Mouse (Mus musculus): ENCODE data around the gene Wrap53. TPM values are rescaled to one million over a fixed set of nuclear protein-coding genes. Genes with fewer than 3 reads are reported as not detected.

Wrap53 gene
- polyA plus RNA-seq, 1 experiment from 2014 or later = 14.3 TPM

GRCm38 (mm10) chr11:69581147-69581688 is 1.2 kb upstream of the Wrap53 start:
- Histone ChIP-seq H3K27me3 (ENCODE audit: control insufficient read depth, insufficient read depth, low read length) (no peaks in the 10 kb centered on the region), H3K36me3 (ENCODE audit: control insufficient read depth, insufficient read depth, low read length) (peaks cover 19% of the 10 kb centered on the region), H3K4me1 (ENCODE audit: control insufficient read depth in 2 of 2, insufficient read depth in 2 of 2, low read length in 2 of 2) (peaks cover 12 to 26% of the 10 kb centered on the region in 2 experiments), H3K4me3 (ENCODE audit: control insufficient read depth in 1 of 2, insufficient read depth in 1 of 2, low read depth in 1 of 2, low read length in 2 of 2) (peak overlapping the region; percentile 68 to 74), H3K4me2 (ENCODE audit: low read length) (peak overlapping the region; percentile 75), H3K9me3 (ENCODE audit: control insufficient read depth, low read length) (no peaks in the 10 kb centered on the region), H3K27ac (replicated peaks in 1 of 2; ENCODE audit: control insufficient read depth in 1 of 2, insufficient read depth in 1 of 2, low read depth in 2 of 2, low read length in 2 of 2) (peak overlapping the region; percentile 91 to 97), H3K9ac (ENCODE audit: low read length) (peak overlapping the region; percentile 84)
- peak; percentile 79 for ATAC-seq (ENCODE audit: insufficient number of reproducible peaks, insufficient read depth, low FRiP score, low read depth)
- under 1% methylated on average over 36 of the region's 36 CpGs for WGBS

DNA sequence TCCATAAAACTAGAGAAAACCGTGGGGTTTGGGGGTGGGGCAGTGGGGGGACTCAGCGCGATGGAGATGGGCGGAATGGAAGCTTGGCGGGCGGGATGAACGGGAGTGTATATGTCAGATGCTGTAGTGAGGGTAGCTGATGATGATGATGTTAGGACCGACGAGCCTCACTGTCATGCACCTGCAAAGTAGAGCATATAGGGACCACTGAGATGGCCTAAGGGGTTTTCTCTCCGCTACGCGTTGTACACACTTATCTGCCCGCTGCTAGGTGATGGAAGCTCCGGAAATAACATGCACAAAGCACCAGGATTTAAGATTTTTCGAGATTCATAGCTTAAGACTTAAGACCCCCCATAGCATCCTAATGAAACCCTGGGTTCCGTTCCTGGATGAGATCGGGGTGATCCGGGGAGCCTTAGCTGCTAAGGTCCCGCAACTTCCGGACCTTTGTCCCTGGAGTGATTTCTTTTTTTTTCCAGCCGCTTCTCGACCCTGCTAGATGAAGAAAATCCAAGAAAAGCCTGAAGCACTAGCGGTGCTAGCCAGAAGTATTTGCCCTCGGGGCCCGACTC is 604 bp upstream of the Wrap53 start:
- Histone ChIP-seq H3K27me3 (ENCODE audit: control insufficient read depth, insufficient read depth, low read length) (no peaks in the 10 kb centered on the region), H3K4me2 (ENCODE audit: low read length) (peak overlapping the region; percentile 75), H3K4me3 (ENCODE audit: control insufficient read depth in 1 of 2, insufficient read depth in 1 of 2, low read depth in 1 of 2, low read length in 2 of 2) (peak overlapping the region; percentile 68 to 74), H3K36me3 (ENCODE audit: control insufficient read depth, insufficient read depth, low read length) (peaks cover 22% of the 10 kb centered on the region), H3K27ac (replicated peaks in 1 of 2; ENCODE audit: control insufficient read depth in 1 of 2, insufficient read depth in 1 of 2, low read depth in 2 of 2, low read length in 2 of 2) (peak overlapping the region; percentile 91 to 97), H3K9me3 (ENCODE audit: control insufficient read depth, low read length) (no peaks in the 10 kb centered on the region), H3K9ac (ENCODE audit: low read length) (peak overlapping the region; percentile 84), H3K4me1 (ENCODE audit: control insufficient read depth in 2 of 2, insufficient read depth in 2 of 2, low read length in 2 of 2) (peaks cover 12 to 23% of the 10 kb centered on the region in 2 experiments)
- whole genome bisulfite sequencing = under 1% methylated on average over 25 of the region's 25 CpGs
- ATAC-seq (ENCODE audit: insufficient number of reproducible peaks, insufficient read depth, low FRiP score, low read depth) = peak; percentile 2; the same call in 1 of the 2 replicates

DNA sequence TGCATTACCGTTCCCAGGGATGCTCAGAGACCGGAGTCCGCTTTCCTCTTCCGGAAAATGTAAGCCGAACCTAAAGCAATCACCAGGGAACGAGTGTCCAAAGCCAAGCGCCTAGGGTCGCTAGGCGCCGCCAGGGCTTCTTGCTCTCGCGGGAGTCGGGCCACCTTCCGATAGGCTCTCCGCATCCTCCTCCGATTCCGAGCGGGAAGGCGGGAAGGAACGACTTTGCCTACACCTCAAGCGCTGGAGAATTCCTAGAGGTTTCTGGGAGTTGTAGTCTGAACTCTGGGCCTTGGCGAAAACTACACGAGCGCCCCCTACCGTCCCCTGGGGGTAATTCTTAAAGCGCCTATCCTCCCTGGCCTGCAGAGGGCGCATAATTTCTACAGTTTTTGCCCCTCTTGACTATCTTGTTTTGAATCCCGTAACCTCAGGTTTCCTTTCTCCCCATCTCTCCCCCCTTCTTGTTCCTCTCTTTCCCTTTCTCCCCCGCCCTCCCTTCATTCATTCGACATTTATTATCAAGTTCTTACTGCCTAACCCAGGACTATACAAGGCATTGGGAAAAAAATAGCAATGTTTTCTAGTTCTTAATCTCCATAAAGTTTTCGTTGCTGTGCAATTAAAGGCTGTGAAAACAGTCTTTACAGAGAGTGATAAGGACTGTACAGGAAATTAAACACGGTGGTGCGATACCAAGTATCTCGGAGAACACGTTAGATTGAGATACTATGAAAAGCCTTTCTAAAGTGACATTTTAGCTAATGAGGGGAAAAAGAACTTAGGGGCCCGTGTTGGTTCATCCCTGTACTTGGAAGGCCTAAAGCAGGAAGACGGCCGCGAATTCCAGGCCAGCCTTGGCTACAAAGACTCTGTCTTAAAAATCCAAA is 682 bp downstream of the Wrap53 start:
- peak; percentile 79 for ATAC-seq (ENCODE audit: insufficient number of reproducible peaks, insufficient read depth, low FRiP score, low read depth)
- Histone ChIP-seq H3K36me3 (ENCODE audit: control insufficient read depth, insufficient read depth, low read length) (peaks cover 21% of the 10 kb centered on the region), H3K4me2 (ENCODE audit: low read length) (peak overlapping the region; percentile 75), H3K27ac (replicated peaks in 1 of 2; ENCODE audit: control insufficient read depth in 1 of 2, insufficient read depth in 1 of 2, low read depth in 2 of 2, low read length in 2 of 2) (peak overlapping the region; percentile 91 to 97), H3K4me1 (ENCODE audit: control insufficient read depth in 2 of 2, insufficient read depth in 2 of 2, low read length in 2 of 2) (peaks cover 12 to 23% of the 10 kb centered on the region in 2 experiments), H3K9ac (ENCODE audit: low read length) (peak overlapping the region; percentile 86), H3K4me3 (ENCODE audit: control insufficient read depth in 1 of 2, insufficient read depth in 1 of 2, low read depth in 1 of 2, low read length in 2 of 2) (peak overlapping the region; percentile 68 to 79), H3K9me3 (ENCODE audit: control insufficient read depth, low read length) (no peaks in the 10 kb centered on the region), H3K27me3 (ENCODE audit: control insufficient read depth, insufficient read depth, low read length) (no peaks in the 10 kb centered on the region)
- 2% methylated on average over 39 of the region's 39 CpGs for WGBS

- 6% methylated on average over 15 of the region's 15 CpGs for WGBS
- Histone ChIP-seq H3K27ac (replicated peaks in 1 of 2; ENCODE audit: control insufficient read depth in 1 of 2, insufficient read depth in 1 of 2, low read depth in 2 of 2, low read length in 2 of 2) (no peak overlapping the region), H3K9ac (ENCODE audit: low read length) (peak overlapping the region; percentile 86), H3K27me3 (ENCODE audit: control insufficient read depth, insufficient read depth, low read length) (no peaks in the 10 kb centered on the region), H3K4me3 (ENCODE audit: control insufficient read depth in 1 of 2, insufficient read depth in 1 of 2, low read depth in 1 of 2, low read length in 2 of 2) (peak overlapping the region; percentile 68 to 79), H3K9me3 (ENCODE audit: control insufficient read depth, low read length) (no peaks in the 10 kb centered on the region), H3K4me2 (ENCODE audit: low read length) (peak overlapping the region; percentile 75), H3K4me1 (ENCODE audit: control insufficient read depth in 2 of 2, insufficient read depth in 2 of 2, low read length in 2 of 2) (peaks cover 12 to 23% of the 10 kb centered on the region in 2 experiments), H3K36me3 (ENCODE audit: control insufficient read depth, insufficient read depth, low read length) (peaks cover 19% of the 10 kb centered on the region)
- ATAC-seq (ENCODE audit: insufficient number of reproducible peaks, insufficient read depth, low FRiP score, low read depth) = no peak
These were observed 1.8 kb downstream of the Wrap53 start for GRCm38 (mm10) chr11:69578301-69578700.

GRCm38 (mm10) chr11:69576307-69576706 is 3.7 kb downstream of the Wrap53 start:
- H3K27me3 ChIP-seq (ENCODE audit: control insufficient read depth, insufficient read depth, low read length) = no peaks in the 10 kb centered on the region
- H3K9me3 ChIP-seq (ENCODE audit: control insufficient read depth, low read length) = no peaks in the 10 kb centered on the region
- WGBS = 62% methylated on average over 5 of the region's 5 CpGs
- peaks cover 32% of the 10 kb centered on the region for H3K36me3 ChIP-seq (ENCODE audit: control insufficient read depth, insufficient read depth, low read length)
- no peak overlapping the region for H3K4me2 ChIP-seq (ENCODE audit: low read length)
- no peak overlapping the region for H3K4me3 ChIP-seq (ENCODE audit: control insufficient read depth in 1 of 2, insufficient read depth in 1 of 2, low read depth in 1 of 2, low read length in 2 of 2)
- no peak overlapping the region for H3K27ac ChIP-seq (replicated peaks in 1 of 2; ENCODE audit: control insufficient read depth in 1 of 2, insufficient read depth in 1 of 2, low read depth in 2 of 2, low read length in 2 of 2)
- H3K9ac ChIP-seq (ENCODE audit: low read length) = no peak overlapping the region
- H3K4me1 ChIP-seq (ENCODE audit: control insufficient read depth in 2 of 2, insufficient read depth in 2 of 2, low read length in 2 of 2) = peaks cover 9 to 15% of the 10 kb centered on the region in 2 experiments
- ATAC-seq (ENCODE audit: insufficient number of reproducible peaks, insufficient read depth, low FRiP score, low read depth) = no peak

DNA sequence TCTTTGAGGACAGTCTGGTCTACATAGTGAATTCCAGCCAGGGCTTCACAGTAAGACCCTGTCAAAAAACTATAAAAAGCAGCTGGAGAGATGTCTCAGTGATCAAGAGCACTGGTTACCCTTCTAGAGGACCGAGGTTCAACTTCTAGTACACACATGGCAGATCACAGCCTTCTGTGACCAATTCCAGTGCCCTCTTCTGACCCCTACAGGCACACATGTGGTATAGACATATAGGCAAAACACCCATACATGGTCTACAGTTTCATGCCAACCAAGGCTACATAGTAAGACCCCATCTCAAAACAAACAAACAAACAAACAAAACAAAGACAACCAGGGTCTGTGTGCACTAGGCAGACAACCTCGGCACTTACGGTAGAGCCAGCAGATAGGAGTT is 4.8 kb downstream of the Wrap53 start:
- ATAC-seq (ENCODE audit: insufficient number of reproducible peaks, insufficient read depth, low FRiP score, low read depth) = no peak
- Histone ChIP-seq H3K27ac (replicated peaks in 1 of 2; ENCODE audit: control insufficient read depth in 1 of 2, insufficient read depth in 1 of 2, low read depth in 2 of 2, low read length in 2 of 2) (no peak overlapping the region), H3K4me2 (ENCODE audit: low read length) (no peak overlapping the region), H3K9me3 (ENCODE audit: control insufficient read depth, low read length) (no peaks in the 10 kb centered on the region), H3K4me3 (ENCODE audit: control insufficient read depth in 1 of 2, insufficient read depth in 1 of 2, low read depth in 1 of 2, low read length in 2 of 2) (no peak overlapping the region), H3K27me3 (ENCODE audit: control insufficient read depth, insufficient read depth, low read length) (no peaks in the 10 kb centered on the region), H3K9ac (ENCODE audit: low read length) (no peak overlapping the region), H3K36me3 (ENCODE audit: control insufficient read depth, insufficient read depth, low read length) (peaks cover 43% of the 10 kb centered on the region), H3K4me1 (ENCODE audit: control insufficient read depth in 2 of 2, insufficient read depth in 2 of 2, low read length in 2 of 2) (peaks cover 9 to 15% of the 10 kb centered on the region in 2 experiments)
- 48% methylated on average over 3 of the region's 3 CpGs for WGBS

DNA sequence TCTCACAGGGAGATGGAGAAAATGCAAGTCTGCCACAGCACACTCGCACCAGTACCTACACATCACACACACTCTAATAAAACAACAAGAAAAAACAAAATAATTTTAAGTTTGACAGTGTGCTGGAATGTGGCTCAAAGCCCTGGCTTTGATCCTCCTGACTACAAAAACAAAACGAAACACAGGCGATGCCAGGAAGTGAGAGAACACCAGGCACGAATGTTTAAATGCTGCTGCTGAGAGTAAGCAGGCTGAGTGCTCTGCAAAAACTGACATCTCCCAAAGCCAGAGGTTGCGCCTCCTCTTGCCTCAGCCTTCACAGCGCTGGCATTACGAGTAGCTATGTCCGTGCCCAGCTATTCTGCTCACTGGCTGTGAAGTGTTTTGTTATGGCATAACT is 14.9 kb downstream of the Wrap53 start:
- peaks cover 41% of the 10 kb centered on the region for H3K36me3 ChIP-seq (ENCODE audit: control insufficient read depth, insufficient read depth, low read length)
- H3K4me1 ChIP-seq (ENCODE audit: control insufficient read depth in 2 of 2, insufficient read depth in 2 of 2, low read length in 2 of 2) = peaks cover 25 to 28% of the 10 kb centered on the region in 2 experiments
- no peak overlapping the region for H3K27ac ChIP-seq (replicated peaks in 1 of 2; ENCODE audit: control insufficient read depth in 1 of 2, insufficient read depth in 1 of 2, low read depth in 2 of 2, low read length in 2 of 2)
- H3K27me3 ChIP-seq (ENCODE audit: control insufficient read depth, insufficient read depth, low read length) = no peaks in the 10 kb centered on the region; the same call in 1 of the 2 replicates
- no peak overlapping the region for H3K4me3 ChIP-seq (ENCODE audit: control insufficient read depth in 1 of 2, insufficient read depth in 1 of 2, low read depth in 1 of 2, low read length in 2 of 2)
- no peak overlapping the region for H3K9ac ChIP-seq (ENCODE audit: low read length)
- no peaks in the 10 kb centered on the region for H3K9me3 ChIP-seq (ENCODE audit: control insufficient read depth, low read length)
- no peak for ATAC-seq (ENCODE audit: insufficient number of reproducible peaks, insufficient read depth, low FRiP score, low read depth)
- 68% methylated on average over 8 of the region's 8 CpGs for WGBS
- no peak overlapping the region for H3K4me2 ChIP-seq (ENCODE audit: low read length)

Data from heart, embryonic 14.5 days (tissue).